Mouse (Mus musculus): ENCODE results near the gene Pigx. TPM values are rescaled to one million over a fixed set of nuclear protein-coding genes. Genes with fewer than 3 reads are reported as not detected.

Gene Pigx
- 120 and 124 TPM in 2 replicates for polyA plus RNA-seq (2016; fragmentation: Nextera tagmentation; extraction: Ambion mirVana)

DNA sequence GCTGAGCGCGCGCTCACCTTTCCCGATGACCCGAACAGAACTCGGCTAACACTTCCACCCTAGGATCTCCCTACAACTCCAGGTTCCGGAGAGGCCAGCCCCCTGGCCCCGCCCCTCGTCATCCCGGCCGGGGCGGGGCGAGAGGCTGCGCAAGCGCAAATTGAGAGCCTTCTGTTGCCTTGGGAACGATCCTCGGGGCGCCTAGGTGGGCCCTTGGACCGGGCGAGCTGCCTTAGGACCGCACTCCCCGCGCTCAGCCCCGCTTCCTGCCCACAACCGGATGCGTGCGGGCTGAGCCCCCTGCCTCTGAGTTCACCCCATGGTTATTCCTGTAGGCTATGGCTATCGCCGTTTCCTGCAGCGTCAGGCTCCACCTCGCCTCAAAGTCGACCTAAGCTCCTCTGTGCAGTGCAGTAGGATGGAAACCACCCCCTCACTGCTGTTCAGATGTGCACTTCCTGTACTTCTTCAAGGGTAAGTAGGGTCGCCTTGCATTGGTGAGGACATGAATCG lies at the start of gene Pigx, which contains the start of gene Cep19:
Pigx (minus strand) TSS at position 103 of the 513 bp plus-strand sequence.
Cep19 (plus strand) TSS at position 163 of the 513 bp plus-strand sequence.
- no peaks in the 10 kb centered on the region for H3K9me3 ChIP-seq
- ATAC-seq (ENCODE audit: insufficient number of reproducible peaks, insufficient read depth, low FRiP score, low TSS enrichment, low read depth), result peak; percentile 96
- H3K36me3 ChIP-seq, result peaks cover 37% of the 10 kb centered on the region
- peak within 1 kb of the TSS; percentile 80 for H3K4me2 ChIP-seq
- H3K4me3 ChIP-seq (replicated peaks), result peak within 1 kb of the TSS; percentile 83
- no peaks in the 10 kb centered on the region for H3K27me3 ChIP-seq
- peak within 1 kb of the TSS; percentile 83 for H3K9ac ChIP-seq (replicated peaks)
- peaks cover 10% of the 10 kb centered on the region for H3K4me1 ChIP-seq (replicated peaks)
- peak within 1 kb of the TSS; percentile 93 for H3K27ac ChIP-seq
- 0% methylated on average over 34 of the region's 34 CpGs for WGBS

DNA sequence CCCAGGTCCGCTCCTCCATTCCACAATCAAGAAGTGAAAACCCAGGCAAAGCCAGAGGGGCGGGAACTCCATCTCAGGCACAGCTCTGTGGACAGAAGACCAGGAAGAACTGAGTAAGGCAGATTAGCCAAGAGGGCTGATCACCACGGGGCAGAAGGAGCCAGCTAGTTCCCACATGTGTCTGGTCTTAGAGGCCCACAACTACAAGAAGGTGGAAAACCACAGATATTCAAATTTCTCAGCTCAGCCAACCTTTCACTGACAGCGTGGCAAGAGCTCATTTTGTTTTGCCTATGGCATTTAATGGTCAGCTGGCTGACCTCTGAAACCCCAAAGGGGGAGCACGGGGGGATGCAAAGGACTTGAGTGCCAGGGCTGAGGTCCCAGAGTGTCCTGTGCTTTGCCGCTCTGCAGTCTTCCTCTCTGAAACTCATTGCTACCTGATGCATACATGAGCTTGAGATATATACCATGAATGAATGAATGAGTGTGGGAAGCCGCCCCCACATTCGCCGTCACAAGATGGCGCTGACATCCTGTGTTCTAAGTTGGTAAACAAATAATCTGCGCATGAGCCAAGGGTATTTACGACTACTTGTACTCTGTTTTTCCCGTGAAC lies 48.2 kb upstream of the Pigx start:
- 60% methylated on average over 12 of the region's 13 CpGs for WGBS
- ATAC-seq (ENCODE audit: insufficient number of reproducible peaks, insufficient read depth, low FRiP score, low TSS enrichment, low read depth), result no peak
- Histone ChIP-seq H3K4me1 (replicated peaks) (no peaks in the 10 kb centered on the region), H3K27me3 (no peaks in the 10 kb centered on the region), H3K27ac (no peak overlapping the region), H3K9me3 (peaks cover 8% of the 10 kb centered on the region; the same call in 1 of the 2 replicates), H3K4me3 (replicated peaks) (0 out of 2 replicates have a peak overlapping the region, but pooled peaks have one; percentile 12), H3K4me2 (peak overlapping the region; percentile 45), H3K9ac (replicated peaks) (no peak overlapping the region), H3K36me3 (peaks cover 8% of the 10 kb centered on the region)

DNA sequence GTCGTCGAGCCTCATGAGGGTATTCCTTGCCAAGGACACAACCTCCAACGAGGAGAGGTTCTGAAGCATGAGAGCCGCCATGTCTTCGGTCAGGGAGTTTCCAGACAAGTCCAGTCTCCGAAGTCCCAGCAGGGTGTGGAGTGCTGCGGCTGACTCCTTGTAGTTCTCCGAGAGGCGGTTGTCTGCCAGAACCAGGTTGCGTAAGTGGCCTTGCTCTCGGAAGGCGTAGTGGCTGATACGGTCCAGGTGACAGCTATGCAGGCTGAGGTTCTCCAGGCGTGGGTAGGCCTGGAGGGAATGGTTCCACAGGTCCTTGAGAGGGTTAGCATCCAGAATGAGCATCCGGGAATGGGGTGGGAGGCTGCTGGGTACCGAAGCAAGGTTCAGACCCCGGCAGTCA lies 45.1 kb upstream of the Pigx start:
- H3K4me1 ChIP-seq (replicated peaks), result no peaks in the 10 kb centered on the region
- no peak overlapping the region for H3K9ac ChIP-seq (replicated peaks)
- no peak for ATAC-seq (ENCODE audit: insufficient number of reproducible peaks, insufficient read depth, low FRiP score, low TSS enrichment, low read depth)
- no peak overlapping the region for H3K4me3 ChIP-seq (replicated peaks)
- WGBS, result 91% methylated on average over 17 of the region's 17 CpGs
- no peak overlapping the region for H3K27ac ChIP-seq
- no peaks in the 10 kb centered on the region for H3K27me3 ChIP-seq
- H3K9me3 ChIP-seq, result peaks cover 8% of the 10 kb centered on the region; the same call in 1 of the 2 replicates
- peaks cover 8% of the 10 kb centered on the region for H3K36me3 ChIP-seq
- H3K4me2 ChIP-seq, result no peak overlapping the region

GRCm38 (mm10) chr16:32143766-32144165 lies 44.2 kb upstream of the Pigx start:
- Histone ChIP-seq H3K27ac (no peak overlapping the region), H3K4me1 (replicated peaks) (no peaks in the 10 kb centered on the region), H3K4me2 (no peak overlapping the region), H3K4me3 (replicated peaks) (no peak overlapping the region), H3K27me3 (no peaks in the 10 kb centered on the region), H3K9ac (replicated peaks) (no peak overlapping the region), H3K9me3 (peaks cover 8% of the 10 kb centered on the region; the same call in 1 of the 2 replicates), H3K36me3 (peaks cover 8% of the 10 kb centered on the region)
- ATAC-seq (ENCODE audit: insufficient number of reproducible peaks, insufficient read depth, low FRiP score, low TSS enrichment, low read depth), result no peak
- 91% methylated on average over 15 of the region's 15 CpGs for WGBS

GRCm38 (mm10) chr16:32138954-32139353 lies 39.4 kb upstream of the Pigx start:
- 83% methylated on average over 1 of the region's 1 CpGs for WGBS
- Histone ChIP-seq H3K4me3 (replicated peaks) (no peak overlapping the region), H3K4me2 (no peak overlapping the region), H3K27me3 (no peaks in the 10 kb centered on the region), H3K9ac (replicated peaks) (no peak overlapping the region), H3K9me3 (peaks cover 8% of the 10 kb centered on the region; the same call in 1 of the 2 replicates), H3K4me1 (replicated peaks) (no peaks in the 10 kb centered on the region), H3K27ac (no peak overlapping the region), H3K36me3 (peaks cover 4% of the 10 kb centered on the region)
- ATAC-seq (ENCODE audit: insufficient number of reproducible peaks, insufficient read depth, low FRiP score, low TSS enrichment, low read depth), result no peak

GRCm38 (mm10) chr16:32135842-32136357 lies 36.4 kb upstream of the Pigx start:
- Histone ChIP-seq H3K4me2 (no peak overlapping the region), H3K27ac (no peak overlapping the region), H3K9ac (replicated peaks) (no peak overlapping the region), H3K9me3 (no peaks in the 10 kb centered on the region), H3K36me3 (no peaks in the 10 kb centered on the region), H3K4me3 (replicated peaks) (no peak overlapping the region), H3K4me1 (replicated peaks) (no peaks in the 10 kb centered on the region), H3K27me3 (no peaks in the 10 kb centered on the region)
- WGBS, result 80% methylated on average over 7 of the region's 7 CpGs
- no peak for ATAC-seq (ENCODE audit: insufficient number of reproducible peaks, insufficient read depth, low FRiP score, low TSS enrichment, low read depth)

GRCm38 (mm10) chr16:32133148-32133547 lies 33.6 kb upstream of the Pigx start:
- Histone ChIP-seq H3K27me3 (no peaks in the 10 kb centered on the region), H3K4me1 (replicated peaks) (no peaks in the 10 kb centered on the region), H3K9ac (replicated peaks) (no peak overlapping the region), H3K4me2 (no peak overlapping the region), H3K27ac (no peak overlapping the region), H3K9me3 (no peaks in the 10 kb centered on the region), H3K4me3 (replicated peaks) (no peak overlapping the region), H3K36me3 (no peaks in the 10 kb centered on the region)
- ATAC-seq (ENCODE audit: insufficient number of reproducible peaks, insufficient read depth, low FRiP score, low TSS enrichment, low read depth), result no peak
- 82% methylated on average over 3 of the region's 3 CpGs for whole genome bisulfite sequencing

- H3K4me1 ChIP-seq (replicated peaks), result no peaks in the 10 kb centered on the region
- no peak overlapping the region for H3K4me3 ChIP-seq (replicated peaks)
- H3K9ac ChIP-seq (replicated peaks), result no peak overlapping the region
- peak overlapping the region; percentile 11; the same call in 1 of the 2 replicates for H3K4me2 ChIP-seq
- H3K27ac ChIP-seq, result no peak overlapping the region
- WGBS, result 68% methylated on average over 16 of the region's 16 CpGs
- no peak for ATAC-seq (ENCODE audit: insufficient number of reproducible peaks, insufficient read depth, low FRiP score, low TSS enrichment, low read depth)
- H3K36me3 ChIP-seq, result no peaks in the 10 kb centered on the region
- no peaks in the 10 kb centered on the region for H3K27me3 ChIP-seq
- no peaks in the 10 kb centered on the region for H3K9me3 ChIP-seq
Measured at GRCm38 (mm10) chr16:32130190-32130826, 30.8 kb upstream of the Pigx start.

DNA sequence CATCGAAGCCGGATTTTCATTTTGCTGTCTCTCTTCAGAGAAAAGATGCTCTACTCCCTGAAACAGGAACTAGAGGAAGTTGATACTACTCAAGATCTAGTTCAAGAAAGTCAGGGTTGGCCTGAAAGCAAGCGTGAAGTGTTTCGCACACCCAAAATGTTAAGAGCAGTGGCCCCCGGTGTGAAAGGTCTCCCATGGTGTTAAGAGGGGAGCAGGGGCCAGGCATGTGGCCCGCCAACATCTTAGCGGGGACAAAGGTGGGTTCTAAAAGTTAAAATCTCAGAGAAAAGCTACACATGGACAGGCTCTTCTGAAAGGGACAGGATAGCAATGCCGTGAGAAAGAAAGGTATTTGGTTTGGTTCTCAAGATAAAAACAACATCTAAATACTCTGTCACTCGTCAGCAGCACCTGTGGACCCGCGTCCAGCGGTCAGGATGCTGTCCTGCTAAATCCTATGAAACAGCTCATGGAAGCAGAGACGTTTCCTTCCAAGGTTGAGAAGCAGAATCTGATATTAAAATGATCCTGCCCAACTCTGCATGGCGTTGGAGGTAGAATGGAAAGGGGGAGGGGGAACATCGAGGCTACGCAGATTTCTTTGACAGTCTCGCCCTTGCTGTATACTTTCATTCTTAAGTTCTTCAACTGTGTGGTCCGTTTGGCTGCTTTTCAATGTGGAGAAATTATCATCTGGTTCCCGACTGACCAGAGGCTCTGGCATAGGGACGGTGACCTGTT lies 30.1 kb upstream of the Pigx start:
- Histone ChIP-seq H3K4me3 (replicated peaks) (no peak overlapping the region), H3K27me3 (no peaks in the 10 kb centered on the region), H3K4me2 (no peak overlapping the region), H3K36me3 (no peaks in the 10 kb centered on the region), H3K9ac (replicated peaks) (no peak overlapping the region), H3K27ac (no peak overlapping the region), H3K4me1 (replicated peaks) (no peaks in the 10 kb centered on the region), H3K9me3 (no peaks in the 10 kb centered on the region)
- ATAC-seq (ENCODE audit: insufficient number of reproducible peaks, insufficient read depth, low FRiP score, low TSS enrichment, low read depth), result no peak
- WGBS, result 81% methylated on average over 20 of the region's 20 CpGs

- no peak for ATAC-seq (ENCODE audit: insufficient number of reproducible peaks, insufficient read depth, low FRiP score, low TSS enrichment, low read depth)
- no peaks in the 10 kb centered on the region for H3K4me1 ChIP-seq (replicated peaks)
- no peaks in the 10 kb centered on the region for H3K9me3 ChIP-seq
- no peak overlapping the region for H3K4me2 ChIP-seq
- H3K27me3 ChIP-seq, result no peaks in the 10 kb centered on the region
- 91% methylated on average over 4 of the region's 4 CpGs for WGBS
- H3K9ac ChIP-seq (replicated peaks), result no peak overlapping the region
- no peak overlapping the region for H3K4me3 ChIP-seq (replicated peaks)
- H3K36me3 ChIP-seq, result no peaks in the 10 kb centered on the region
- 0 out of 2 replicates have a peak overlapping the region, but pooled peaks have one; percentile 13 for H3K27ac ChIP-seq
Measured at GRCm38 (mm10) chr16:32127046-32127445, 27.5 kb upstream of the Pigx start.

DNA sequence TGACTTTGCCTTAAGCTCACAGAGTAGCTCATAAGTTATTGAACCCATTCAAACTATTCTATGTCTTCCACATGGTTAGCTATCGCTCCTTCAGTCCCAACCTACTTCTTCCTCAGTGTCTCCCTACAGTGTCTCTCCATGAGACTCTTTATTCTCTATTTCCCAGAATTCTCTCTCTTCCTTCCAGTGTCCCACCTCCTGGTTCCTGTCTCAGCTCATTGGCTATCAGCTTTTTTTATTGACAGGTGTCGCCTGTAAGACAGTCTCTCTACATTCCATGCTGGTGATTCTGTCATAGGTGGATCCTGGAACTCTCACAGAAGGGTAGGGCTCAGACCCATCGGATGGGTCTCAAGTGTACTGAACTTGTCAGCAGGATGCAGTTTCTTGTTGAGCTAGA lies 25.8 kb upstream of the Pigx start:
- 88% methylated on average over 3 of the region's 3 CpGs for WGBS
- H3K27me3 ChIP-seq, result no peaks in the 10 kb centered on the region
- H3K4me2 ChIP-seq, result no peak overlapping the region
- no peaks in the 10 kb centered on the region for H3K36me3 ChIP-seq
- no peak overlapping the region for H3K4me3 ChIP-seq (replicated peaks)
- no peak for ATAC-seq (ENCODE audit: insufficient number of reproducible peaks, insufficient read depth, low FRiP score, low TSS enrichment, low read depth)
- no peaks in the 10 kb centered on the region for H3K4me1 ChIP-seq (replicated peaks)
- H3K9me3 ChIP-seq, result no peaks in the 10 kb centered on the region
- no peak overlapping the region for H3K27ac ChIP-seq
- no peak overlapping the region for H3K9ac ChIP-seq (replicated peaks)

All from limb, embryonic 12.5 days (tissue).